Mouse (Mus musculus) forebrain, postnatal 0 days (tissue): Measurements from ENCODE around the gene Mpzl1. TPM values are rescaled to one million over a fixed set of nuclear protein-coding genes. Genes with fewer than 3 reads are reported as not detected.

Experiments
- ATAC-seq: fragments of 200-750 bp; cut with Nextera tagmentation; 2 replicates; pipeline ENCODE4 v1.8.0; 2017; ENCODE audit warnings: mild to moderate bottlenecking, moderate library complexity
- DNase-seq: peaks from one replicate; pipeline ENCODE4 v3.0.0-alpha.2; 2015
- H3K27ac ChIP-seq: fragments of 300-500 bp; sonication (generic); 2 replicates; pipeline ENCODE4 v1.5.1; 2014; ENCODE audit warnings: low read depth, mild to moderate bottlenecking, antibody characterized with exemption, low read length, moderate library complexity, mixed read lengths
- H3K27me3 ChIP-seq: fragments of 300-500 bp; sonication (generic); 2 replicates; pipeline ENCODE4 v1.6.1; 2014; ENCODE audit warnings: mild to moderate bottlenecking, low read length, mixed read lengths; ENCODE audit not compliant: insufficient read depth
- H3K36me3 ChIP-seq: fragments of 300-500 bp; sonication (generic); 2 replicates; pipeline ENCODE4 v1.6.1; 2014; ENCODE audit warnings: mild to moderate bottlenecking, moderate library complexity; ENCODE audit not compliant: insufficient read depth
- H3K4me1 ChIP-seq: fragments of 300-500 bp; sonication (generic); 2 replicates; pipeline ENCODE4 v1.6.1; 2014; ENCODE audit warnings: antibody characterized with exemption; ENCODE audit not compliant: insufficient read depth
- H3K4me2 ChIP-seq: fragments of 300-500 bp; sonication (generic); 2 replicates; pipeline ENCODE4 v1.6.1; 2014; ENCODE audit warnings: low read depth, mild to moderate bottlenecking, moderate library complexity
- H3K4me3 ChIP-seq: fragments of 300-500 bp; sonication (generic); 2 replicates; pipeline ENCODE4 v1.5.1; 2014; ENCODE audit warnings: low read depth, low read length, mixed read lengths
- H3K9ac ChIP-seq: fragments of 300-500 bp; sonication (generic); 2 replicates; pipeline ENCODE4 v1.6.1; 2014; ENCODE audit warnings: mild to moderate bottlenecking
- H3K9me3 ChIP-seq: fragments of 300-500 bp; sonication (generic); 2 replicates; pipeline ENCODE4 v1.6.1; 2016; ENCODE audit warnings: low read length
- CTCF ChIP-seq: sonication (generic); IDR thresholded peaks from 2 replicates; pipeline ENCODE4 v1.5.1; 2016; ENCODE audit warnings: antibody characterized with exemption, control low read depth, low read depth
- WGBS: fragments of 180-500 bp; shearing (Covaris S2); extraction: QIAGEN DNeasy Blood & Tissue Kit; methylation state at CpG from one replicate; pipeline ENCODE4 v1.1.7; 2014; 5-methylcytosine and 5-hydroxymethylcytosine counted together
- polyA plus RNA-seq: library from polyadenylated mRNA; unstranded; fragments of >200 nt; fragmentation: Nextera tagmentation; extraction: Ambion mirVana; gene quantifications from 2 replicates; pipeline ENCODE4 v1.2.1, GENCODE M21; 2015
- total RNA-seq: library from RNA; depleted of rRNA; stranded (reverse); fragments of >200 nt; gene quantifications from 2 replicates; pipeline ENCODE4 v1.2.3, GENCODE M21; 2014; rRNA removed

Mpzl1 gene
- total and polyA plus RNA-seq, 2 experiments from 2014 or later = 23.9 to 127 TPM

GRCm38 (mm10) chr1:165559073-165559472 is 75.3 kb downstream of the Mpzl1 start:
- Histone ChIP-seq H3K4me1 (0 out of 2 replicates have a peak, but pooled peaks cover 3% of the 10 kb centered on the region), H3K4me3 (no peak overlapping the region), H3K36me3 (no peaks in the 10 kb centered on the region), H3K27ac (0 out of 2 replicates have a peak overlapping the region, but pooled peaks have one; percentile 35), H3K9ac (no peak overlapping the region), H3K9me3 (no peaks in the 10 kb centered on the region), H3K27me3 (no peaks in the 10 kb centered on the region), H3K4me2 (no peak overlapping the region)
- TF ChIP-seq CTCF = no peak
- 64% methylated on average over 9 of the region's 9 CpGs for WGBS
- DNase-seq = peak; percentile 86
- ATAC-seq = peak; percentile 93

- H3K27ac ChIP-seq = no peak overlapping the region
- no peak overlapping the region for H3K4me3 ChIP-seq
- no peaks in the 10 kb centered on the region for H3K9me3 ChIP-seq
- DNase-seq (peak; percentile 50), ATAC-seq (no peak)
- 0 out of 2 replicates have a peak, but pooled peaks cover 3% of the 10 kb centered on the region for H3K4me1 ChIP-seq
- no peaks in the 10 kb centered on the region for H3K36me3 ChIP-seq
- H3K27me3 ChIP-seq = no peaks in the 10 kb centered on the region
- H3K9ac ChIP-seq = no peak overlapping the region
- no peak overlapping the region for H3K4me2 ChIP-seq
- 33% methylated on average over 2 of the region's 2 CpGs for WGBS
- TF ChIP-seq CTCF = no peak
These were observed 77.6 kb downstream of the Mpzl1 start for GRCm38 (mm10) chr1:165556711-165557110.

Other genes starting within 250 kb of the Mpzl1 start
- gene Dcaf6, start 174.1 kb downstream of the Mpzl1 start, total RNA-seq = 43.5 and 45.7 TPM in 2 replicates
- 20.9 and 23.6 TPM in 2 replicates for gene Dcaf6, start 174.1 kb downstream of the Mpzl1 start, polyA plus RNA-seq
- gene Mpc2, start 173.9 kb downstream of the Mpzl1 start, total RNA-seq = 127 and 170 TPM in 2 replicates
- gene Mpc2, start 173.9 kb downstream of the Mpzl1 start, polyA plus RNA-seq = 251 and 283 TPM in 2 replicates
- 0.31 TPM in 1 of 2 replicates, not detected in the other for gene Adcy10, start 149.4 kb downstream of the Mpzl1 start, total RNA-seq
- gene Adcy10, start 149.4 kb downstream of the Mpzl1 start, polyA plus RNA-seq = 0.10 TPM in 1 of 2 replicates, not detected in the other
- gene Rcsd1, start 75.2 kb upstream of the Mpzl1 start, total RNA-seq = 5.9 and 8.0 TPM in 2 replicates
- gene Rcsd1, start 75.2 kb upstream of the Mpzl1 start, polyA plus RNA-seq = 7.5 and 7.9 TPM in 2 replicates
- 20.0 and 22.7 TPM in 2 replicates for gene Creg1, start 129.2 kb upstream of the Mpzl1 start, total RNA-seq
- gene Creg1, start 129.2 kb upstream of the Mpzl1 start, polyA plus RNA-seq = 34.7 and 42.3 TPM in 2 replicates
- 0.14 TPM in 1 of 2 replicates, not detected in the other for gene Cd247, start 154.1 kb upstream of the Mpzl1 start, total RNA-seq
- 0.28 and 0.67 TPM in 2 replicates for gene Cd247, start 154.1 kb upstream of the Mpzl1 start, polyA plus RNA-seq